7 mouse cellular contexts compared by ENCODE assay signal in the genomic region with DNA sequence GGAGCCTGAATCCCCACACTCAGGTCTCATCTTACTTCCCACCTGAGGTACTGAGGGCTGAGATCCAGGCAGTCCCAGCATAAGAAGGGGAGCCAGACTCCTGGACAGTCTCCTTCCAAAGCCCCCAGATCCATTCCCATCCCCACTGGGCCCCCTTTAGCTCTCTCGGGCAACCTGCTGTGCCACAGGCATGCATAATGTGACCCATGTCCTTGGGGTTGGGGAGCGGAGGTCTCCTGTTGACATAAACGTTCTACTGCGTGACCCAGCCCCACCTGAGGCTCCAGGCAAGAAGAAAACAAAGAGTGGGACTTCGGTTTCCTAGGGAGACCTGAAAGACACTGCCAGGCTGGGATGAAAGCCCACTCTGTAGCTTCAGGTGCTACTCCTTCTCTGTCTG.
"Had no signal": no experiment of that assay in that cellular context is flagged by ENCODE, and none has a peak within 500 bp of the region (broad histone marks: within the 10 kb centered on the region; RNA-seq: fewer than 3 reads in every experiment).

No protein-coding gene starts in this region.

- H3K27ac ChIP-seq: kidney, postnatal 0 days; layer of hippocampus, adult 2 months; limb, embryonic 13.5 days; liver, embryonic 15.5 days; midbrain, embryonic 13.5 days; neural tube, embryonic 12.5 days had no signal

- H3K4me3 ChIP-seq: layer of hippocampus, adult 2 months; limb, embryonic 13.5 days; liver, embryonic 15.5 days; midbrain, embryonic 13.5 days; neural tube, embryonic 12.5 days had no signal

- H3K9me3 ChIP-seq: limb, embryonic 13.5 days; liver, embryonic 15.5 days; midbrain, embryonic 13.5 days; neural tube, embryonic 12.5 days had no signal

- H3K4me1 ChIP-seq: liver, embryonic 15.5 days had no signal

- H3K27me3 ChIP-seq: limb, embryonic 13.5 days; liver, embryonic 15.5 days; midbrain, embryonic 13.5 days; neural tube, embryonic 12.5 days had no signal

- H3K4me2 ChIP-seq: limb, embryonic 13.5 days; liver, embryonic 11.5 days; liver, embryonic 15.5 days; midbrain, embryonic 13.5 days; neural tube, embryonic 12.5 days had no signal

- H3K9ac ChIP-seq: limb, embryonic 13.5 days; liver, embryonic 15.5 days; midbrain, embryonic 13.5 days; neural tube, embryonic 12.5 days had no signal

- H3K36me3 ChIP-seq: liver, embryonic 15.5 days; midbrain, embryonic 13.5 days; neural tube, embryonic 12.5 days had no signal
